Mouse (Mus musculus) embryonic facial prominence, embryonic 10.5 days (tissue): Measurements from ENCODE around the gene Ano6. TPM values are rescaled to one million over a fixed set of nuclear protein-coding genes. Genes with fewer than 3 reads are reported as not detected.

Source experiments
- DNase-seq: peaks from one replicate; pipeline ENCODE4 v3.0.0-alpha.2; 2017; ENCODE audit warnings: low spot score
- H3K27ac ChIP-seq: fragments of 300-500 bp; sonication (generic); replicated peaks from 2 replicates; pipeline ENCODE4 v1.5.1; 2016; ENCODE audit warnings: mild to moderate bottlenecking
- H3K27me3 ChIP-seq: fragments of 300-500 bp; sonication (generic); replicated peaks from 2 replicates; pipeline ENCODE4 v1.6.1; 2016; ENCODE audit warnings: low read depth, mild to moderate bottlenecking; ENCODE audit not compliant: poor library complexity, severe bottlenecking
- H3K36me3 ChIP-seq: fragments of 300-500 bp; sonication (generic); replicated peaks from 2 replicates; pipeline ENCODE4 v1.6.1; 2016; ENCODE audit warnings: mild to moderate bottlenecking, moderate library complexity
- H3K4me1 ChIP-seq: fragments of 300-500 bp; sonication (generic); 2 replicates; pipeline ENCODE4 v1.6.1; 2016
- H3K4me3 ChIP-seq: fragments of 300-500 bp; sonication (generic); 2 replicates; pipeline ENCODE4 v1.5.1; 2016; ENCODE audit warnings: mild to moderate bottlenecking, moderate library complexity
- H3K9me3 ChIP-seq: fragments of 300-500 bp; sonication (generic); 2 replicates; pipeline ENCODE4 v1.6.1; 2016; ENCODE audit warnings: mild to moderate bottlenecking
- WGBS: fragments of 180-500 bp; shearing (Covaris S2); methylation state at CpG from one replicate; pipeline ENCODE4 v1.1.7; 2016; 5-methylcytosine and 5-hydroxymethylcytosine counted together
- polyA plus RNA-seq: library from polyadenylated mRNA; unstranded; fragments of >200 nt; fragmentation: Nextera tagmentation; extraction: Ambion mirVana; gene quantifications from 2 replicates; pipeline ENCODE4 v1.2.1, GENCODE M21; 2016

The Ano6 gene
- polyA plus RNA-seq, 1 experiment from 2014 or later: 41.6 TPM

DNA sequence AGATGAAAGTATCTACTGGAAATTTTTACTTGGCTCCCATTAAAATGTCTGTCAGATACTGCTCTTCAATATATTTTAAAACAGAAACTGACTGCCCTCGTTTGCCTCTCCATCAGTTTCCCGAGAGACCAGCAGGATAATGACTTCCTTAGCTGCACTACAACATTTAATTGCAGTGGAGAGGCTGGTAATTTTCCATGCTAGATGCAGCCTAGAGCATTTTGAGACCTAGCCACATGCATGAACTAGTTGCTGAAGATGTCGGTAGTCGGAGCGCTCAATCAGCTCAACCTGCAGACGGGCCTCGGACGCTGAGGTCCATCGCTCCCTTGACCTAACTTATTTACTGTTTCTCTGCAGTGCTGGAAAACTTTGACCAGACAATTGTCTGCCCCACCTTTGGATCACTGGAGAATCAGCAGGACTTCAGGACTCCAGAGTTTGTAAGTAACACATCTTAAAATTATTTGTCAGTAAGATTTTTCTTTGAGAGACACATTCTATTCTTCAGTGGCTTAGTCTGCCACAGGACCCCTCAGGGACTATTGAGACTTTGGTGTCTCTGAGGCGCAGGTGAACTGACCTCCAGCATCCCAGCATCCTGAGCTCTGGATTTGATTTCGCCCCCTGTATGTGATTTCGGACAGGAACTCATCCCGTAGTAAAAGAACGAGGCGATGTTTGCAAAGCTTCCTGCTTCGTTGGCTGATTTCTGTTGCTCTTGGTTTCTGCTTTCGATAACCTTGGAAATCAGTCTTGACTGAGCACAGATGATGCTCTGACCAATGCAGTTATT, 73.4 kb downstream of the Ano6 start:
- 78% methylated on average over 17 of the region's 17 CpGs for WGBS
- H3K9me3 ChIP-seq: no peaks in the 10 kb centered on the region; the same call in 1 of the 2 replicates
- no peak overlapping the region for H3K27ac ChIP-seq
- H3K36me3 ChIP-seq: peaks cover 16% of the 10 kb centered on the region
- H3K4me3 ChIP-seq: no peak overlapping the region
- no peaks in the 10 kb centered on the region for H3K27me3 ChIP-seq
- no peak for DNase-seq
- H3K4me1 ChIP-seq: peaks cover 8% of the 10 kb centered on the region

DNA sequence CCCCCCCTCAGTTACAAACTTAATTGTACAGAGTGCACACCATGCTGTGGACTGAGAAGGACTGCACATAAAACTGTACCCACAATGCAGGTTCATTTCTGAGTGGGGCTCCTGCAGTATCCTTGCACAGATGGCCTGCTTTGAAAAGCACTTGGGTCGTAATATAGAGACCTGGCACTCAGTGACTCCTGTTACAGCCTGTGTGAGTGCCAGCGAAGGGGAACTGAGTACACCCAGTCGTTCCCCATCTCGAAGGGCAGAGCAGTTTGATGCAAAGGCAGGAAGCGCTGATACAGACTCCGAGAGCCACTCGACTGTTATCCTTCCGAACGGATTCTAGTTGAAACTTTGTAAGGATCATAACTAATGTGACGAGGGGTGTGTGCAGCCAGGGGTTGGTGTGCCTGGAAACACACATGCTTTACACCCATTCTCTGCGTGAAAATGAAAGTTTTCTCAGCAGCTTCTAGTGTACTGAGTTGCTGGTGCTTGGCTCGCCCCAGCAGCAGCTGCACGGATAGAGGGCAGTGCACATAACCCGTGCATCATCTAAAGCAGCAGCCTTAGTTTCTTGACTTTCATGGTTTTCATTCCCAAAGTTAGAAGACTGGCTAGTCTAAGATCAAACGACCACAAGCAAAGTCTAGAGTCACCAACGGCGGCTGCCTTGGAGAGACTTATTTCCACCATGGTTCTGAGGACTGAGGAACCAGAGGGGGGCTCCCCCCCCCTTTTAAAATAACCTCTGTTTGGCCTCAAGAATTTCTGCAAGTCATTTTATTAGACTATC, 74.9 kb downstream of the Ano6 start:
- H3K27me3 ChIP-seq: no peaks in the 10 kb centered on the region
- no peaks in the 10 kb centered on the region; the same call in 1 of the 2 replicates for H3K9me3 ChIP-seq
- no peak overlapping the region for H3K4me3 ChIP-seq
- WGBS: 92% methylated on average over 17 of the region's 17 CpGs
- DNase-seq: no peak
- peaks cover 8% of the 10 kb centered on the region for H3K4me1 ChIP-seq
- H3K27ac ChIP-seq: no peak overlapping the region
- peaks cover 20% of the 10 kb centered on the region for H3K36me3 ChIP-seq

GRCm38 (mm10) chr15:95868172-95868571, 77.5 kb downstream of the Ano6 start:
- Histone ChIP-seq H3K36me3 (peaks cover 20% of the 10 kb centered on the region), H3K4me1 (peaks cover 20% of the 10 kb centered on the region), H3K4me3 (no peak overlapping the region), H3K27ac (no peak overlapping the region), H3K27me3 (no peaks in the 10 kb centered on the region), H3K9me3 (no peaks in the 10 kb centered on the region; the same call in 1 of the 2 replicates)
- WGBS: 86% methylated on average over 4 of the region's 4 CpGs
- peak; percentile 4 for DNase-seq

GRCm38 (mm10) chr15:95869611-95870010, 79.0 kb downstream of the Ano6 start:
- peaks cover 11% of the 10 kb centered on the region for H3K4me1 ChIP-seq
- H3K27me3 ChIP-seq: no peaks in the 10 kb centered on the region
- H3K9me3 ChIP-seq: no peaks in the 10 kb centered on the region; the same call in 1 of the 2 replicates
- no peak overlapping the region for H3K4me3 ChIP-seq
- WGBS: 90% methylated on average over 5 of the region's 5 CpGs
- no peak overlapping the region for H3K27ac ChIP-seq
- DNase-seq: peak; percentile 2
- H3K36me3 ChIP-seq: peaks cover 23% of the 10 kb centered on the region

- WGBS: 86% methylated on average over 15 of the region's 15 CpGs
- Histone ChIP-seq H3K36me3 (peaks cover 10% of the 10 kb centered on the region; the same call in 1 of the 2 replicates), H3K27ac (no peak overlapping the region), H3K9me3 (no peaks in the 10 kb centered on the region), H3K4me1 (peaks cover 11% of the 10 kb centered on the region), H3K27me3 (no peaks in the 10 kb centered on the region), H3K4me3 (no peak overlapping the region)
- no peak for DNase-seq
Measured at GRCm38 (mm10) chr15:95871631-95872030, 81.0 kb downstream of the Ano6 start.

DNA sequence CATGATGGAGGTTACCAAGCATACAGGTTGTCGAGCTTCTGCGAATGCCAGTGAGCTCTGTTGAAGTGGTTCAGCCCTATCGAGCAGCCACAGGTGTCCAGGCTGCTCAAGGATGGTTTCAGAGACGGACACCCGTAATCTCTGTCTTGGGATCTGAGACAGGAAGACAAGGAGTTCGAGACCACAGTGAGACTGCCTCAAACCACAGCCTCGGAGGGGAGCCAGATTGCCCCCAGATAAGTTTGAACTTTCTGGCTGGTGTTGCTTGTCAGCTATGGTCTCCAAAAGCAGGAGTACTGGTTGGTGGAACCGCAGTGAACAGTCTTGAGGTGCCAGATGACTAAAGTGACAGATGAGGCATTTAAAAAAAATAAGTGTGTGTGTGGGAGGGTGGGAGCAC, 81.8 kb downstream of the Ano6 start:
- peaks cover 11% of the 10 kb centered on the region for H3K4me1 ChIP-seq
- H3K27me3 ChIP-seq: no peaks in the 10 kb centered on the region
- no peak overlapping the region for H3K27ac ChIP-seq
- WGBS: 90% methylated on average over 8 of the region's 8 CpGs
- H3K9me3 ChIP-seq: no peaks in the 10 kb centered on the region
- DNase-seq: no peak
- peaks cover 9% of the 10 kb centered on the region; the same call in 1 of the 2 replicates for H3K36me3 ChIP-seq
- H3K4me3 ChIP-seq: no peak overlapping the region

DNA sequence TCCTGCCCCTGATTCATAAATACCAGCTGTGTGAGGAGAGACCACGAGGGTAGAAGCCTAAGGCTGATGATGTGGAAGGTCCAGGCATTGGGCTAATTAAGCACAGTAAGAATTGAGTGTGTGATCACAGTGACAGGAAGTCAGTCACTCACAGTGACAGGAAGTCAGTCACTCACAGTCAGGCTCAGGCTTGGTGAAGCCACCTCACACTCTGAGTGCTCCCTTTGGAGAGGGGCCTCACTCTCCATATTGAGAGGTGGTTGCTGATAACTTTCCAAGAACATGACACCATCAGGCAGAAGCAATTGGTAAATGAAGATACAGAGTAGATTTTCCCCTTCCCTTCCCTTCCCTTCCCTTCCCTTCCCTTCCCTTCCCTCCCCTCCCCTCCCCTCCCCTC, 82.6 kb downstream of the Ano6 start:
- Histone ChIP-seq H3K27me3 (no peaks in the 10 kb centered on the region), H3K27ac (no peak overlapping the region), H3K4me3 (no peak overlapping the region), H3K9me3 (no peaks in the 10 kb centered on the region), H3K4me1 (peaks cover 11% of the 10 kb centered on the region), H3K36me3 (0 out of 2 replicates have a peak, but pooled peaks cover 7% of the 10 kb centered on the region)
- WGBS: 64% methylated on average over 1 of the region's 1 CpGs
- peak; percentile 7 for DNase-seq

GRCm38 (mm10) chr15:95874216-95874615, 83.6 kb downstream of the Ano6 start:
- no peaks in the 10 kb centered on the region for H3K9me3 ChIP-seq

DNA sequence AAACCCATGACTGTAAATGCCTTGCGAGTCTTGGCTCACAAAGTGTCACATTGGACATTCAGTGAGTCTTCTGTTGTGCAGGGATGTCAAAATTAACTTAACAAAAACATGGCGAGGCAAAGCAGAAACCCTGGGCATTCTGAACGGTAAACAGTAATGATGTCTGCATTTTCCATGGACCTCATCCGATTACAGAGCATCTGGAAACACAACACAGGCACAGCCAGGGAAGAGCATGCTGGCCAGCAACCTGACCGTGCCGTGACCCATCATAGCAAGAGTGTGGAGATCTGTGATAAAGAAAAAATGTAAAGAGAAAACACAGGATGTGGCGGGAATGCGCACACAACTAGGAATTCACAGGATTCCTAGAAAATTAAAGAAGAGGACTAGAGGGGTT, 84.1 kb downstream of the Ano6 start:
- Histone ChIP-seq H3K27ac (no peak overlapping the region), H3K36me3 (0 out of 2 replicates have a peak, but pooled peaks cover 2% of the 10 kb centered on the region), H3K27me3 (no peaks in the 10 kb centered on the region), H3K9me3 (no peaks in the 10 kb centered on the region), H3K4me1 (peaks cover 11% of the 10 kb centered on the region), H3K4me3 (no peak overlapping the region)
- WGBS: 75% methylated on average over 8 of the region's 8 CpGs
- peak; percentile 30 for DNase-seq

More at GRCm38 (mm10) chr15:95874216-95874615, 83.6 kb downstream of the Ano6 start:
- H3K27me3 ChIP-seq: no peaks in the 10 kb centered on the region
- 93% methylated on average over 5 of the region's 5 CpGs for WGBS
- H3K4me1 ChIP-seq: peaks cover 11% of the 10 kb centered on the region
- H3K27ac ChIP-seq: no peak overlapping the region
- DNase-seq: peak; percentile 9
- 0 out of 2 replicates have a peak, but pooled peaks cover 7% of the 10 kb centered on the region for H3K36me3 ChIP-seq
- H3K4me3 ChIP-seq: no peak overlapping the region

GRCm38 (mm10) chr15:95875898-95876297, 85.3 kb downstream of the Ano6 start:
- Histone ChIP-seq H3K4me3 (no peak overlapping the region), H3K36me3 (0 out of 2 replicates have a peak, but pooled peaks cover 2% of the 10 kb centered on the region), H3K9me3 (no peaks in the 10 kb centered on the region), H3K27me3 (no peaks in the 10 kb centered on the region), H3K4me1 (peaks cover 20% of the 10 kb centered on the region), H3K27ac (no peak overlapping the region)
- 94% methylated on average over 10 of the region's 10 CpGs for WGBS
- no peak for DNase-seq

GRCm38 (mm10) chr15:95880616-95881151, 90.0 kb downstream of the Ano6 start:
- Histone ChIP-seq H3K27me3 (no peaks in the 10 kb centered on the region), H3K27ac (no peak overlapping the region), H3K9me3 (no peaks in the 10 kb centered on the region), H3K36me3 (no peaks in the 10 kb centered on the region), H3K4me3 (no peak overlapping the region), H3K4me1 (peaks cover 22% of the 10 kb centered on the region)
- WGBS: 49% methylated on average over 10 of the region's 10 CpGs
- DNase-seq: peak; percentile 7

DNA sequence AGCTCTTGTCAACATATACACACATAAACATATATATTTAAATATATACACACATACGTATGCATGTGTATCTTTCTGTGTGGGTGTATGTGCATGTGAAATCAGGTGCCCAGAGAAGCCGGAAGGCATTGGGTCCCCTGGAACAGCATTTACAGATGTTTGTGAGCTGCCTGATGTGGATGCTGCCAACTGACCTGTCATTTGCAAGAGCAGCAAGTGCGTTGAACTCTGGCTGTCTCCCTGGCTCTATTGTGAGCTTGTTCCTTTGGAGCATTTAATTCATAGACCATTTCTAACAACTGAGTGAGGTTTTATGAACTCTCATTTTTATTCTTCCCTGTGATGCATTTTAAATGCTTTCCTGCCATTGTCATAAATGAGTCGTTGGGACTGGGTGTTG, 91.8 kb downstream of the Ano6 start:
- no peaks in the 10 kb centered on the region for H3K27me3 ChIP-seq
- no peak for DNase-seq
- no peak overlapping the region for H3K27ac ChIP-seq
- 95% methylated on average over 4 of the region's 4 CpGs for WGBS
- H3K36me3 ChIP-seq: no peaks in the 10 kb centered on the region
- H3K4me1 ChIP-seq: peaks cover 40% of the 10 kb centered on the region
- no peaks in the 10 kb centered on the region for H3K9me3 ChIP-seq
- no peak overlapping the region for H3K4me3 ChIP-seq
